Mouse (Mus musculus) heart, postnatal 0 days (tissue): ENCODE data around the gene Pfn3.

ENCODE experiments used
- CTCF ChIP-seq: IDR thresholded peaks from 2 replicates; pipeline ENCODE4 v1.5.1; 2016; ENCODE audit warnings: antibody characterized with exemption, control low read depth, low read depth
- EP300 ChIP-seq: IDR thresholded peaks from 2 replicates; pipeline ENCODE4 v1.6.1; 2016; ENCODE audit warnings: antibody characterized with exemption, low read depth

DNA sequence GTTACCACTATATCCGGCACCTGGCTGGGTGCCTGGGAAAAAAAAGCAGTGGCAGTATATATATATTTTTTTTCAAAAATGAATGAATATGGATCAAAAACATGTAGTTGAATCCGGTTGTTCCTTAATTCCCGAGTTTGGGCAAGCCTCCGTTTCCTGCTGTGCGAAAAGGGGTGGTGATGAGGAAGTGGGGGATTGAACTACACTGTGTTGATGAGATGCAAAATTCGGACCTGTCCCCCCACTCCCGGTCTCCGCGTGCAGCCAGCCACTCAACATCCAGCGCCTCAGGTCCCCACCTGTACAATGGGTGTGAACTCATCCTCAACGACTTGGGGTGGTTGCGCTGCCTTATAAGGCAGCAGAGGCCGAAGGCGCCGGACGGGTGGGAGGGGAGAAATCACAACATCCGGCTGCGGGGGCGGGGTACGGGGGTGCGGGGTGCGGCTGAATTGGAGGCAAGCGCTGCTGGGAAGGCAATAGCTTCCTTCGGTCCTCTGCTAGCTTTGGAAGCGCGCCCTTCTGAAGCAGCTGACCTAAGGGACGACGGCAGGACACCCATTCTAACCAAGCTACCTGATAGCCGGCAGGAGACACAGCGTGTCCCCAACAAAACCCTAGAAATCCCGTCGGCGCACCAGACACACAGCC is 29.4 kb upstream of the Pfn3 start:
- TF ChIP-seq EP300: peak; percentile 32; the same call in 1 of the 2 replicates
- TF ChIP-seq CTCF: no peak
